Mouse (Mus musculus): ENCODE results near the gene Ptprd. TPM values are rescaled to one million over a fixed set of nuclear protein-coding genes. Genes with fewer than 3 reads are reported as not detected.

The Ptprd gene
- total RNA-seq, 1 experiment from 2014 or later = not detected

DNA sequence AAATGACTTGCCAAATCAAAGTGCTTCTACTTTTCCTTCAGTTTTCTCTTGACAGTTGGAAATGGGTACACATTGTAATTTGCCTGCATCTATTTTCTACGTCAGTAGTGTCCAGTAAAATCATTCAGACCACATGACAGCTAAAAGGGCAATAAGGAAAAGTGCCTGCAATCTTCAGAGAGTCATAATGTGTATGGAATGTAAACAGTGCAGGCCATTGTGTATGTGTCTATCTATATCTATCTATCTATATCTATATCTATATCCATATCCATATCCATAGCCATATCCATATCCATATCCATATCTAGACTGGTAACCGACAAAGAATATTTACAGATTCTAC is 1786.6 kb downstream of the Ptprd start:
- no peak for ATAC-seq (replicated peaks in 1 of 2; ENCODE audit: insufficient read depth in 1 of 2, low FRiP score in 2 of 2, low TSS enrichment in 1 of 2, low read depth in 1 of 2, poor library complexity in 2 of 2, severe bottlenecking in 2 of 2)

GRCm38 (mm10) chr4:76424324-76425229 is 1787.2 kb downstream of the Ptprd start:
- ATAC-seq (replicated peaks in 1 of 2; ENCODE audit: insufficient read depth in 1 of 2, low FRiP score in 2 of 2, low TSS enrichment in 1 of 2, low read depth in 1 of 2, poor library complexity in 2 of 2, severe bottlenecking in 2 of 2) = no peak

DNA sequence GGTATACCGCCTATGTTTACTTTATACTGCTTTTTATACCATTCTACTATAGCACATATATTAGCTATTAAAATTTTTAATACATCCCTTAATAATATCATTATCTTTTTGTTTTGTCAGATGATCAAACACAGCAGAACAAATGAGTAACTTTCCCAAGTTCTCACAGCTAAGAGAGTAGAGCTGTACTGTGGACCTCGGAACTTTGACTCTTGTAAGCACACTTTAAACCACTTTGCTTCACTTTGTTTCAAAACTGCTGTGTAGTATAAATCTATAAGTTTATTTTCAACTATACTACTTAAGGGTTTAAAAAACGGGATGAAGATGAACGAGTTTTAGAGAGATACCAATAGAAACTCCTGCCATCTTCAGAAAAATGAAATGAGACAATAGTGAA is 1789.6 kb downstream of the Ptprd start:
- ATAC-seq (replicated peaks in 1 of 2; ENCODE audit: insufficient read depth in 1 of 2, low FRiP score in 2 of 2, low TSS enrichment in 1 of 2, low read depth in 1 of 2, poor library complexity in 2 of 2, severe bottlenecking in 2 of 2) = no peak

DNA sequence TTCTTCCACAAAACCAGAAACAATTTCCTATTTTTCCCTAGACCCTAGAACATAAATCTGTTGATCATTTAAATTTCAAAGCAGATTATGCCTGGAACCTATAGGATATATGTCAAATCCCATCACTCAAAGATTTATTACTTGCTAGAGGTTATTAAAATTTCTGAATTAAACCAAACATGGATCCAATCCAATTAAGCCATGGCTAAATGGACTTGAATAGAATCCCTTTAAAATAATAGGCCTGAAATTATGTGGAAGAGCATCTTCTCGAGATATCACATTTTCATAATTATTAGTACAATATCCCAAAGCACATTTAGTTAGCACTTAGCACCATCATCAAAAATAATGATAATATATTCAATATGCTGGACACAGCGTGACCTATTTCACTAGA is 1792.1 kb downstream of the Ptprd start:
- ATAC-seq (replicated peaks in 1 of 2; ENCODE audit: insufficient read depth in 1 of 2, low FRiP score in 2 of 2, low TSS enrichment in 1 of 2, low read depth in 1 of 2, poor library complexity in 2 of 2, severe bottlenecking in 2 of 2) = no peak

GRCm38 (mm10) chr4:76417676-76418075 is 1794.1 kb downstream of the Ptprd start:
- ATAC-seq (replicated peaks in 1 of 2; ENCODE audit: insufficient read depth in 1 of 2, low FRiP score in 2 of 2, low TSS enrichment in 1 of 2, low read depth in 1 of 2, poor library complexity in 2 of 2, severe bottlenecking in 2 of 2) = no peak

DNA sequence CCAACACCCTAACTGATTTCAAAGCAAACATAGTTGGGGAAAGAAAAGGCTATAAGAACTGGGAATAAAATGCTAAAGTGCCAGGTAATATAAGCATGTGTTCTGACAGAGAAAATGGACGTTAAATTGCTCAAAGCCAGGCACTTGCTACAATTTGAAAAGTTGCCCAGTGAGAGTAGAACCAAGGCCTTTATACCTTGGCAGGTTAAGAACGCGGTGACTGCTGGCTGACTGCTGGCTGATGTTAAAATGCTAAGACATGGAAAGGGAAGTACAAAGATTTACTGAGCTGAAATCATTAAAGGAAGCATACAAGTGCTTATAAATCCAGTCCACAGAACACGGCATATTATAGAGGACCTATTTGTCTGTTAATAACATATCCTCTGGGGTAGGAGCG is 1796.1 kb downstream of the Ptprd start:
- ATAC-seq (replicated peaks in 1 of 2; ENCODE audit: insufficient read depth in 1 of 2, low FRiP score in 2 of 2, low TSS enrichment in 1 of 2, low read depth in 1 of 2, poor library complexity in 2 of 2, severe bottlenecking in 2 of 2) = no peak

DNA sequence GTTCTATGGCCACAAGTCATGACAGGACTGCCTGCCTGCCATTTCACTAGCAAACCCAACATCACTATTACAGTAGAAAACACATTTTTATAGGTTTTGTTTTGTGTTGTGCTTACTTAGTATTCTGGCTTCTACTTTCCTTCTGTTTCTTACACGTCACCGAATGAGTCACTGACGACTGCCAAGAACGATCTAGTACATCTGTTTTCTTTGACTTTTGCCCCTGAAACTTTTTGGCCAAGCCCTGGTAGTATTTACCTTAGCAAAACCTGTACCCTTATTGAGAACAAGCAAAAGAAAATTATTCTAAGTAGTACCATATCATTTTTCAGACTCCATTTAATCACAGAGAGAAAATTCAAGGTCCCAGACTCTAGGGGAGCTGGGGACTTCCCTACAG is 1797.2 kb downstream of the Ptprd start:
- ATAC-seq (replicated peaks in 1 of 2; ENCODE audit: insufficient read depth in 1 of 2, low FRiP score in 2 of 2, low TSS enrichment in 1 of 2, low read depth in 1 of 2, poor library complexity in 2 of 2, severe bottlenecking in 2 of 2) = no peak

DNA sequence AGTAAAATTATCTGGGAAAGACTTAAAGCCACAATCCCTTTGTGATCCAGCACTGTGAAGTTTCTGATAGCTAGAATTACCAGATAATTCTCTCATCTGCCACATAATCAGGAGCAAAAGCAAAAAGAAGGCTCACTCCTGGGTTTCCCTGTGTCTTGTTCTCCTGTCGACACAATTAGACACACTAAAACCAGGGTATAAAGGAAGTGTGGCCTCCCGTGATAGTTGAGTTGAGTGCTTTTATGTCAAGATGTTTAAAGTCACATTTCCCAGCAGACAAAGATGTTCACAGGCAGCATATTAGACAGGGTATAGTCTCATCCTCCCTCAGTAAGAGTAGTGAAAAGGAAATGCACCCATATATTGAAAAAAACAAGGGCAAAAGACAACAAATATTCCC is 1801.7 kb downstream of the Ptprd start:
- no peak for ATAC-seq (replicated peaks in 1 of 2; ENCODE audit: insufficient read depth in 1 of 2, low FRiP score in 2 of 2, low TSS enrichment in 1 of 2, low read depth in 1 of 2, poor library complexity in 2 of 2, severe bottlenecking in 2 of 2)

- no peak for ATAC-seq (replicated peaks in 1 of 2; ENCODE audit: insufficient read depth in 1 of 2, low FRiP score in 2 of 2, low TSS enrichment in 1 of 2, low read depth in 1 of 2, poor library complexity in 2 of 2, severe bottlenecking in 2 of 2)
Observed at GRCm38 (mm10) chr4:76409159-76409558, 1802.6 kb downstream of the Ptprd start.

DNA sequence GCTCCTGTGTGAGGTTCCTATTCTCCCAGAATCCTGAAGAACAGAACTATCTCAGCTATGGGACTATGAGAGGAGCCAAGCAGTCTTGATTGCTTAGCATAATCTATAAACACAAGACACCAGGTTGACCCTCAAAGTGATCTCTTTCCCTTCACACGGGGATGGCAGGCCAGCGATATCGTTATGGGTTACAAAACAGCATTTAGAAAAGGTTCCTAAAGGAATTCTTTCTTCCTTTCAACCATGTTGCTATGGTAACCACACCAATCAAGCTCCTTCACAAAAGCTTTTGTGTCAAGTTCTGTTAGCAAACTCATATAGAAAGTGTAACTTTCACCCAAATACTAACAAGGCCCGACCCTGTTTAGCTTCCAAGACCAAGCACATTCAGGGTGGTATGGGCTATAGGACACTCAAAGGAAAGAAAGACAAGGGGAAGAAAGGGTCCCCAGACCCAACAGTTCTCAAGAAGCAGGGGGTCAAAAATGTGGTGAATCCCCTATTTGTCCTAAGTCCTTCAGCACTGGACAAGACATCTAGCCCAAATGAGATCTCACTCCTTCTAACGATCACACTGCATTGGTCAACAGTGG is 1805.8 kb downstream of the Ptprd start:
- no peak for ATAC-seq (replicated peaks in 1 of 2; ENCODE audit: insufficient read depth in 1 of 2, low FRiP score in 2 of 2, low TSS enrichment in 1 of 2, low read depth in 1 of 2, poor library complexity in 2 of 2, severe bottlenecking in 2 of 2)

DNA sequence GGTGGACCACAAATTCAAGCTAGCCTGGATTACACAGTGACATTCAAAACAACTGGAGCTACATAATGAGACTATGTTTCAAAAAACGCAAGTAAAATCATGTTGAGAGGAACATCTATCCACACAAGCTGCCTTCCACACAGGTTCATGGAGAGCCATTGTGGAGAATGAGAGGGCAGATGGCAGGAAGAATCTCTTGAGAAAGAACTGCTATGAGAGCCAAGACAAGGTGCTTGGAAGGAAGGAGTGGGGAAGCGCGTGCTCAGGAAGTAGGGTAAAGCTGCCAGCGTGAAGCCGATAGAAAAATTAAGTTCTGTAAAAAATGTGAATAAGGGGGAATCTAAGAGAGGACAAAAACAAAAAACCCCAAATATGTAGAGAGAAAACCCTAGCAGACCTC is 1808.5 kb downstream of the Ptprd start:
- ATAC-seq (replicated peaks in 1 of 2; ENCODE audit: insufficient read depth in 1 of 2, low FRiP score in 2 of 2, low TSS enrichment in 1 of 2, low read depth in 1 of 2, poor library complexity in 2 of 2, severe bottlenecking in 2 of 2) = no peak

- no peak for ATAC-seq (replicated peaks in 1 of 2; ENCODE audit: insufficient read depth in 1 of 2, low FRiP score in 2 of 2, low TSS enrichment in 1 of 2, low read depth in 1 of 2, poor library complexity in 2 of 2, severe bottlenecking in 2 of 2)
Observed at GRCm38 (mm10) chr4:76387887-76388286, 1823.9 kb downstream of the Ptprd start.

DNA sequence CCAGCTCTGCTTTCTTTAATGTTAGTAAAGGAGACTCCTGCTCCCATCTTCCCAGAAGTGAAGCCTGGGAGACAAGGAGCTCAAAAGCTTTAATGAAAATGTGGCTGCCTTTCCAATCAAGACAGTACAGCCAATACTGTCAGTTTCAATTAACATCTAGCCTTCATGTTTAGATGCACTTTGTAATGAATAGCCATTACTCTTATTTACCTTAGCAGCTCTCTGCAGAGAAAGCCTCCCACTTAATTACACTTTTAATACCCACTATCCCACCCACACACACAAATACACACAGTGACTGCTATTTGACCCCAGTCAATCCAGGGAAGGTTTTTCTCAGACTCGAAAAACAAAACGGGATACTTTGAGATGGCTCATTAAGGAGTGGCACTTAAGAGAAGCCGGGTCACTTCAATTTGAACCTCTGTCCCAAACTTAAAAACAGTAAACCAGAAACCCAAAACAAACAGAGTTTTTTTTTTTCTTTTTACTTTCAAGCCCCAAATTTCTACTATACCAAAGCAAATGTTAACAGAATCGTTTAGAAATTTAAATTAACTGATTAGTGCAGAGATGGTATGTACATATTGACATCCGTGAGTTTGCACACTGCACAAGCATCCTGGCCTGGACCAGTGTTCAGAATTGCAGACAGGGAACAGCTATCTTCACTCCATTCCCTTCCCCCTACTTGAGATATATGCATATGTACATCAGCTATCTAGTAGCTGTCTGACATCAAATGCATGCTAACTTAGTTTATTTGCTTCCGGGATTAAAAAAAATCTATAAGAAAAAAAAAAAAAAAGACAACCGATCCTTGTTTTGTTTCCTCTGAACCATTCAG is 1824.6 kb downstream of the Ptprd start:
- ATAC-seq (replicated peaks in 1 of 2; ENCODE audit: insufficient read depth in 1 of 2, low FRiP score in 2 of 2, low TSS enrichment in 1 of 2, low read depth in 1 of 2, poor library complexity in 2 of 2, severe bottlenecking in 2 of 2) = no peak

- ATAC-seq (replicated peaks in 1 of 2; ENCODE audit: insufficient read depth in 1 of 2, low FRiP score in 2 of 2, low TSS enrichment in 1 of 2, low read depth in 1 of 2, poor library complexity in 2 of 2, severe bottlenecking in 2 of 2) = no peak
Observed at GRCm38 (mm10) chr4:76385818-76386217, 1825.9 kb downstream of the Ptprd start.

DNA sequence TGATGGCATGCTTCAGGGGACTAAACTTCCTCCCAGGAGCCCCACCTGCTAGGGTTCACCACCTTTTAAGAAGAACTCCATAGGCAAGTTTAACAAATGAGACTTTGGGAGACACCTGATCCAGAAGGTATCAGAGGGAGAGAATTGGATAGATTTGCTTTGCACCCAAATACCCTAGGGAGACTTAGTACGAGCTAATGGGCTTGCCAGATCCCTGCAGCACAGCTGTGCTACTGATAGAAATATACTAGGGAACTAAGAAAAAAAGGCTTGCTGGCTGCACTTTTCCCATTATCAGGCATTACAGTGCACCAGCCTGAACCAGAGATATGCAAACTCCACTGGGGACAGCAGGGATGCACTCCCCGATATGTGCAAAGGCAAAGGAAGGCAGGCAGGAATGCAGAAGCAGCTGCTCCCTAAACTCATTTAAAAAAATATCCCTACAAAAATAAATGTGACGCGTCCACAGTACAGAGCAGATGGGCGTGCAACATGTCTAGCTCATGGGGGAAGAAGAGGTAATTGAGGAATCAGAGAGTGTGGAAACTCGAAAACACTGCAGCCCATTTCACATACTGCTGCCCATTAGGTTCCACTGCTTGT is 1831.3 kb downstream of the Ptprd start:
- no peak for ATAC-seq (replicated peaks in 1 of 2; ENCODE audit: insufficient read depth in 1 of 2, low FRiP score in 2 of 2, low TSS enrichment in 1 of 2, low read depth in 1 of 2, poor library complexity in 2 of 2, severe bottlenecking in 2 of 2)

DNA sequence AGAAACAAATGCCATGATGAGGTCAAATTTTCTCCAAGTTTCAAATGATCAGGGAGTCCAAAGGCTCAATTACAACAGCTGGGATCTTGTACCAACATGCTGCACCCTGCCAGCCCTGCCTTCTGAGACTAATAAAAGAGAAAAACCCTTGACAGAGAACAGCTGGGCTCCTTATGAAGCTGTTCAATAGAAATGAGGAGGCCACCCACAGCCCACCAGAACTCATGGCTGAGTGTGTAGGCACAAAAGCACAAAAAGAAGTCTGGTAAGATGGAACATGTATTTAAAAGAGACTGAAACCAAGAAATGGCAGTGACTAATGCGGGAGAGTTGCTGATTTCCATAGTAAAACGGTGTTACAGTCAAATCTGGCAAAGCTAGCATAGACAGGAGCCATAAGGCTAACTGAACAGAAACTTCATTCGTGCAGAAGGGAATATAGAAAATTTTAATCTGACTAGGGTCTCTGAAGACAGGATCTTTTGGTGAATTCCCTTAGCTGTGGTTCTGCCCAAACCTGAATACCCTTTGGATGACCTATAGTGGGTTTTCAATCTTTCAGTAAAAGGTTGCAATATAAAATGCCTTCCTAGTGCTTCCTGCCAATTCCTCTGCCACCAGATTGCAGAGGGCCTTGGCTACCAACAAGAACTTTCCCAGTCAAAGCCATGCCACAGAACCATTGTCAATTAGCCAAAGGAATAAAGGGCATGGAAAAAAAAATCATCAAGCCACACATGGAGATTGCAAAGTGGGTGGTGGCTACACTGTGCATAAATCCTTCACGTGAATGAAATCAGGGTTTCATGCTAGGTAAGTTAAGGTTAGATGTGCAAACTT is 1841.5 kb downstream of the Ptprd start:
- no peak for ATAC-seq (replicated peaks in 1 of 2; ENCODE audit: insufficient read depth in 1 of 2, low FRiP score in 2 of 2, low TSS enrichment in 1 of 2, low read depth in 1 of 2, poor library complexity in 2 of 2, severe bottlenecking in 2 of 2)

- no peak for ATAC-seq (replicated peaks in 1 of 2; ENCODE audit: insufficient read depth in 1 of 2, low FRiP score in 2 of 2, low TSS enrichment in 1 of 2, low read depth in 1 of 2, poor library complexity in 2 of 2, severe bottlenecking in 2 of 2)
Observed at GRCm38 (mm10) chr4:76369101-76369500, 1842.7 kb downstream of the Ptprd start.
